18 mouse cellular contexts compared by ENCODE assay signal in genomic region chr12:81686406-81687117, GRCm38 (mm10). TPM values are rescaled to one million over a fixed set of nuclear protein-coding genes. Genes with fewer than 3 reads are reported as not detected.
DNase-seq lines count a peak whose midpoint lies in the region; ATAC-seq and TF ChIP-seq lines count a peak whose summit lies in the region.
"Had no signal": no experiment of that assay in that cellular context is flagged by ENCODE, and none has a peak within 500 bp of the region (broad histone marks: within the 10 kb centered on the region; RNA-seq: fewer than 3 reads in every experiment).

No protein-coding gene starts in this region.

- no peaks in the 10 kb centered on the region for H3K36me3 ChIP-seq in intestine, embryonic 15.5 days
- H3K36me3 ChIP-seq in intestine, postnatal 0 days (ENCODE audit: control insufficient read depth, insufficient read depth): no peaks in the 10 kb centered on the region
- no peaks in the 10 kb centered on the region for H3K36me3 ChIP-seq in hindbrain, embryonic 13.5 days
- H3K36me3 ChIP-seq in midbrain, embryonic 16.5 days (ENCODE audit: control insufficient read depth, insufficient read depth, low read length): no peaks in the 10 kb centered on the region
- no peaks in the 10 kb centered on the region for H3K36me3 ChIP-seq in stomach, postnatal 0 days (ENCODE audit: control insufficient read depth, insufficient read depth, low read length)
- H3K36me3 ChIP-seq in heart, embryonic 11.5 days (ENCODE audit: control insufficient read depth, insufficient read depth, low read length): no peaks in the 10 kb centered on the region
- H3K36me3 ChIP-seq: embryonic facial prominence, embryonic 12.5 days; kidney, embryonic 15.5 days; liver, embryonic 15.5 days had no signal

- H3K27ac ChIP-seq in intestine, embryonic 15.5 days: no peak overlapping the region
- no peak overlapping the region for H3K27ac ChIP-seq in intestine, postnatal 0 days (ENCODE audit: low read depth, low read length)
- peak overlapping the region; percentile 52 for H3K27ac ChIP-seq in hindbrain, embryonic 13.5 days
- no peak overlapping the region for H3K27ac ChIP-seq in midbrain, embryonic 16.5 days (ENCODE audit: low read length)
- H3K27ac ChIP-seq in stomach, postnatal 0 days (replicated peaks): no peak overlapping the region
- no peak overlapping the region for H3K27ac ChIP-seq in heart, embryonic 11.5 days (ENCODE audit: low read depth, low read length)
- H3K27ac ChIP-seq: embryonic facial prominence, embryonic 12.5 days; kidney, embryonic 15.5 days; liver, embryonic 15.5 days had no signal

- WGBS in intestine, embryonic 15.5 days: 46% methylated on average over 12 of the region's 12 CpGs
- 44% methylated on average over 12 of the region's 12 CpGs for WGBS in intestine, postnatal 0 days
- WGBS in hindbrain, embryonic 13.5 days: 34% methylated on average over 12 of the region's 12 CpGs
- WGBS in midbrain, embryonic 16.5 days: 20% methylated on average over 12 of the region's 12 CpGs
- WGBS in stomach, postnatal 0 days: 45% methylated on average over 12 of the region's 12 CpGs
- 48% methylated on average over 12 of the region's 12 CpGs for WGBS in heart, embryonic 11.5 days (ENCODE audit: insufficient replicate concordance)

- DNase-seq in stomach, postnatal 0 days (ENCODE audit: low spot score): peak; percentile 25
- no peak for DNase-seq in left cerebral cortex, postnatal 4 days
- no peak for DNase-seq in urinary bladder, postnatal 14 days (ENCODE audit: low spot score)
- DNase-seq: B cell, adult 2 months; cerebellum, adult 9-10 months; heart, postnatal 10 days; layer of hippocampus, adult 9-11 months; lung, postnatal 4 days; thymus, postnatal 36 days had no signal

- no peak for TF ChIP-seq EP300 in stomach, postnatal 0 days (optimal IDR thresholded peaks at IDR 0.05)

- no peak overlapping the region for H3K4me3 ChIP-seq in intestine, embryonic 15.5 days (replicated peaks)
- H3K4me3 ChIP-seq in intestine, postnatal 0 days (ENCODE audit: low read depth, low read length): no peak overlapping the region
- no peak overlapping the region for H3K4me3 ChIP-seq in hindbrain, embryonic 13.5 days
- H3K4me3 ChIP-seq in midbrain, embryonic 16.5 days (ENCODE audit: low read depth, low read length): no peak overlapping the region
- no peak overlapping the region for H3K4me3 ChIP-seq in stomach, postnatal 0 days (ENCODE audit: low read depth, low read length)
- no peak overlapping the region for H3K4me3 ChIP-seq in heart, embryonic 11.5 days (ENCODE audit: low read depth, low read length)
- H3K4me3 ChIP-seq: embryonic facial prominence, embryonic 12.5 days; kidney, embryonic 15.5 days; liver, embryonic 15.5 days; myocyte had no signal

- TF ChIP-seq CTCF in intestine, postnatal 0 days (IDR thresholded peaks at IDR 0.05; ENCODE audit: low read depth): no peak
- TF ChIP-seq CTCF in stomach, postnatal 0 days (IDR thresholded peaks at IDR 0.05; ENCODE audit: low read depth): no peak

- ATAC-seq in intestine, embryonic 15.5 days: 0 out of 2 replicates have a peak, but pooled peaks have one; percentile 15
- ATAC-seq in intestine, postnatal 0 days: no peak
- peak; percentile 81 for ATAC-seq in hindbrain, embryonic 13.5 days (ENCODE audit: low FRiP score)
- peak; percentile 83 for ATAC-seq in midbrain, embryonic 16.5 days
- ATAC-seq in stomach, postnatal 0 days (ENCODE audit: low FRiP score, low TSS enrichment): peak; percentile 72; the same call in 1 of the 2 replicates
- no peak for ATAC-seq in heart, embryonic 11.5 days (replicated peaks; ENCODE audit: insufficient number of reproducible peaks, low FRiP score, low TSS enrichment)

- H3K9ac ChIP-seq in intestine, embryonic 15.5 days: no peak overlapping the region
- no peak overlapping the region for H3K9ac ChIP-seq in intestine, postnatal 0 days (ENCODE audit: low read depth, low read length)
- H3K9ac ChIP-seq in hindbrain, embryonic 13.5 days: no peak overlapping the region
- H3K9ac ChIP-seq in midbrain, embryonic 16.5 days (ENCODE audit: low read depth, low read length): no peak overlapping the region
- no peak overlapping the region for H3K9ac ChIP-seq in stomach, postnatal 0 days (ENCODE audit: low read length)
- no peak overlapping the region for H3K9ac ChIP-seq in heart, embryonic 11.5 days (ENCODE audit: low read depth, low read length)
- H3K9ac ChIP-seq: embryonic facial prominence, embryonic 12.5 days; kidney, embryonic 15.5 days; liver, embryonic 15.5 days had no signal

- intact Hi-C loops in left cerebral cortex, postnatal 4 days (cut with DNase I): loop anchor here (5.0 kb wide), 1 partner anchor 59 kb away; no protein-coding TSS in a partner anchor

- no peaks in the 10 kb centered on the region for H3K9me3 ChIP-seq in intestine, embryonic 15.5 days
- H3K9me3 ChIP-seq in intestine, postnatal 0 days (ENCODE audit: control insufficient read depth): no peaks in the 10 kb centered on the region
- H3K9me3 ChIP-seq in hindbrain, embryonic 13.5 days: no peaks in the 10 kb centered on the region
- H3K9me3 ChIP-seq in midbrain, embryonic 16.5 days (replicated peaks; ENCODE audit: control insufficient read depth, low read length, poor library complexity, severe bottlenecking): no peaks in the 10 kb centered on the region
- H3K9me3 ChIP-seq in stomach, postnatal 0 days (ENCODE audit: control insufficient read depth, low read length): no peaks in the 10 kb centered on the region
- H3K9me3 ChIP-seq in heart, embryonic 11.5 days (replicated peaks; ENCODE audit: control insufficient read depth, low read length): no peaks in the 10 kb centered on the region
- H3K9me3 ChIP-seq: embryonic facial prominence, embryonic 12.5 days; kidney, embryonic 15.5 days; liver, embryonic 15.5 days had no signal

- H3K4me2 ChIP-seq in intestine, embryonic 15.5 days (replicated peaks): no peak overlapping the region
- no peak overlapping the region for H3K4me2 ChIP-seq in intestine, postnatal 0 days (replicated peaks; ENCODE audit: low read depth)
- H3K4me2 ChIP-seq in hindbrain, embryonic 13.5 days: no peak overlapping the region
- peak overlapping the region; percentile 17; the same call in 1 of the 2 replicates for H3K4me2 ChIP-seq in midbrain, embryonic 16.5 days (ENCODE audit: low read length)
- H3K4me2 ChIP-seq in stomach, postnatal 0 days (replicated peaks; ENCODE audit: low read depth): no peak overlapping the region
- H3K4me2 ChIP-seq in heart, embryonic 11.5 days: no peak overlapping the region
- H3K4me2 ChIP-seq: embryonic facial prominence, embryonic 12.5 days; kidney, embryonic 15.5 days; liver, embryonic 15.5 days had no signal

- 0 out of 2 replicates have a peak, but pooled peaks cover 2% of the 10 kb centered on the region for H3K27me3 ChIP-seq in intestine, embryonic 15.5 days (replicated peaks)
- H3K27me3 ChIP-seq in intestine, postnatal 0 days (replicated peaks; ENCODE audit: control insufficient read depth, insufficient read depth, low read length): no peaks in the 10 kb centered on the region
- no peaks in the 10 kb centered on the region for H3K27me3 ChIP-seq in hindbrain, embryonic 13.5 days
- no peaks in the 10 kb centered on the region for H3K27me3 ChIP-seq in midbrain, embryonic 16.5 days (ENCODE audit: control insufficient read depth, insufficient read depth, low read depth, low read length)
- H3K27me3 ChIP-seq in stomach, postnatal 0 days (ENCODE audit: control insufficient read depth, insufficient read depth, low read length): no peaks in the 10 kb centered on the region
- H3K27me3 ChIP-seq in heart, embryonic 11.5 days (ENCODE audit: control insufficient read depth, insufficient read depth, low read length): no peaks in the 10 kb centered on the region
- H3K27me3 ChIP-seq: embryonic facial prominence, embryonic 12.5 days; kidney, embryonic 15.5 days had no signal

- H3K4me1 ChIP-seq in intestine, embryonic 15.5 days (replicated peaks): no peaks in the 10 kb centered on the region
- H3K4me1 ChIP-seq in intestine, postnatal 0 days (replicated peaks; ENCODE audit: control insufficient read depth, insufficient read depth, low read length): no peaks in the 10 kb centered on the region
- peaks cover 20% of the 10 kb centered on the region for H3K4me1 ChIP-seq in hindbrain, embryonic 13.5 days (replicated peaks)
- peaks cover 11% of the 10 kb centered on the region for H3K4me1 ChIP-seq in midbrain, embryonic 16.5 days (ENCODE audit: control insufficient read depth, insufficient read depth, low read length)
- H3K4me1 ChIP-seq in stomach, postnatal 0 days (replicated peaks; ENCODE audit: control insufficient read depth, insufficient read depth): no peaks in the 10 kb centered on the region
- H3K4me1 ChIP-seq in heart, embryonic 11.5 days (ENCODE audit: control insufficient read depth, insufficient read depth, low read length): no peaks in the 10 kb centered on the region
- H3K4me1 ChIP-seq: embryonic facial prominence, embryonic 12.5 days; kidney, embryonic 15.5 days; liver, embryonic 15.5 days had no signal

RNA-seq across cellular contexts. Expression of gene Ttc9, which starts 55.5 kb away (rescaled TPM):
- 1.3 and 2.2 TPM in 2 replicates for polyA plus RNA-seq in intestine, embryonic 15.5 days (2015; fragmentation: Nextera tagmentation; extraction: Ambion mirVana)
- 1.1 and 1.2 TPM in 2 replicates for polyA plus RNA-seq in intestine, postnatal 0 days (2015; fragmentation: Nextera tagmentation; extraction: Ambion mirVana)
- 8.7 and 9.6 TPM in 2 replicates for polyA plus RNA-seq in hindbrain, embryonic 13.5 days (2015; fragmentation: Nextera tagmentation; extraction: Ambion mirVana)
- 15.3 and 17.2 TPM in 2 replicates for polyA plus RNA-seq in midbrain, embryonic 16.5 days (2015; fragmentation: Nextera tagmentation; extraction: Ambion mirVana)
- polyA plus RNA-seq in stomach, postnatal 0 days (2015; fragmentation: Nextera tagmentation; extraction: Ambion mirVana): 4.4 and 5.5 TPM in 2 replicates
- 0.77 and 1.2 TPM in 2 replicates for polyA plus RNA-seq in heart, embryonic 11.5 days (2014; fragmentation: Nextera tagmentation; extraction: Ambion mirVana)
- total RNA-seq in left cerebral cortex, postnatal 4 days (2021): 10 to 100 TPM; 82.0 to 83.6 TPM

Comparison
In these comparisons a context has a peak if more than half of its experiments do, and no peak if none do; other contexts are left out.
1. ATAC-seq: peak in intestine, embryonic 15.5 days (single experiment), hindbrain, embryonic 13.5 days (single experiment), midbrain, embryonic 16.5 days (single experiment) and stomach, postnatal 0 days (single experiment); none in intestine, postnatal 0 days (single experiment) and heart, embryonic 11.5 days (single experiment).